Mouse (Mus musculus) forelimb bud, embryonic 11.5 days (tissue): ENCODE results near the gene Gm43064.
A peak's percentile ranks its signal among the peaks of the same experiment; 100 is the strongest.
"Not testable (repeated sequence)": the region's sequence is repeated elsewhere in the genome, so short reads cannot be mapped to it uniquely, and the experiment has no call there.

Source experiments
- DNase-seq: peaks from one replicate; pipeline ENCODE4 v3.0.0-alpha.2; 2012; ENCODE audit warnings: low read depth, low spot score

The Gm43064 gene

GRCm38 (mm10) chr3:103808891-103809798 lies at the start of gene Gm43064, which contains the start of the genes Dclre1b and Ap4b1:
Gene Gm43064, plus strand, starts transcription at chr3:103809573.
Gene Dclre1b, minus strand, starts transcription at chr3:103809444.
Gene Ap4b1, plus strand, starts transcription at chr3:103809520.
- DNase-seq: peak; percentile 92

GRCm38 (mm10) chr3:103766789-103767188 lies 42.6 kb upstream of the Gm43064 start:
- no peak for DNase-seq

DNA sequence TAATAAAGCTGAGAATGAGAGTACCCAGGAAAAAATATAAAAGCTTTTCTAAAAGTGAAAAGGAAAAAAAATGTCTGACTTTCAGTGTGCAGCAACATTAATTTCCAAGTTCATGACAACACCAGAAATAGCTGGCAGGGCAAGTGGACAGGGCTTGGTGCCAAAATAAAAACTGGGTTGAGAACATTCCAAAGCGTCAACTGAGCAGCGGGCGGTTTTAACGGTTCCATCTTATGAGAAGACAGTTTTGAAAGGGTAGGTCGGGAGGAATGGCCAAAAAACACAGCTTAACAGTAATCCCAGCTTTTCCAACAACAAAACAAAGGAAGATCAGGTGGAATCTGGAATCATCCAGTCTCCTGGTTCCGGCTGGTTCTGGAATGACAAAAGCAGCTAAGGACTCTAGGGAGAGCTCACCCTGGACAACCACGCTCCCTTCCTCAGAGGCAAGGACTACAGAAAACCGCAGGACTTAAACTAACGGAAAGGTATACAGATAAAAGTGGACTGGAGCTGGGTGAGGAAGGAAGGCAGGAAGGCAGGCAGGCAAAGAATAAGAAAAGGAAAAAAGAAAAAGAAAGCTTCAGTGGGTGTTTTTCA lies 37.7 kb upstream of the Gm43064 start:
- DNase-seq: no peak

- no peak for DNase-seq
Measured at GRCm38 (mm10) chr3:103772846-103773245, 36.5 kb upstream of the Gm43064 start.

DNA sequence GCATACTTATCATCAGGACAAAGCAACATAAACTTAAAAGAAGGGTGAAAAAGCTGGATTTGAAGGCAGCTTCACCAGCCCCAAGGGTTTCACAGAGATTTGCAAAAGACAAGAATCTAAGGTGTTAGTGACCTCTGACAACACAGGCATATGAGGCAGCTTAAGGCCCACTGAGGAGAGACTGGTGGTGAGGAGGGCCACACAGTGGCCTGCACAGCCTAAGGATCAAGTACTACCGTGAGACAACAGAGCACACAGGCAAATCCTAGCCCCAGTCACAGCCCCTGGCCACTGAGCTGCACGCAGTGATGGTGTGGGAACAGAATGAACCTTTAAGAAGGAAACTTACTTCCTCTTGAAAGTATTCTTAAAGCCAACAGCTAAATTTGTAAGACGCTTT lies 35.9 kb upstream of the Gm43064 start:
- no peak for DNase-seq

- no peak for DNase-seq
Measured at GRCm38 (mm10) chr3:103774009-103774408, 35.4 kb upstream of the Gm43064 start.

- DNase-seq: no peak
Measured at GRCm38 (mm10) chr3:103777940-103778339, 31.4 kb upstream of the Gm43064 start.

DNA sequence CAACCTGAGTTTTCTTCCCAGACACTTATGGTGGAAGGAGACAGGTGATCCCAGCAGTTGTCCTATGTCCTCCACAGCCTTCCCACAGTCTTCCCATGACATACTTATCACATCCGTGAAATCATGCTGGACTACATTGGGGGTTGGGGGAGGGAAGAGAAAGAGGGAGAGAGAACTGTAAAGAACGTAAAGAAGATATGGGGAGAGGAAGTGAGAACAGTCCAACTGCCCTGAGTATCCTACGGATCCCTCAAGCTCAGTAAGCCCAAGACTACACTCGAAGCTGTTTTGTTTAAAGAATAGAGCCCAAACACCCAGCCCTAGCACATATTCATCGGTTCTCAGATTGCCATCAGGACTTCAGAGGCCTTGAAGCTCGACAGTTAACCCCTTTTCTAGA lies 30.7 kb upstream of the Gm43064 start:
- DNase-seq: no peak

- no peak for DNase-seq
Measured at GRCm38 (mm10) chr3:103779183-103779582, 30.2 kb upstream of the Gm43064 start.

DNA sequence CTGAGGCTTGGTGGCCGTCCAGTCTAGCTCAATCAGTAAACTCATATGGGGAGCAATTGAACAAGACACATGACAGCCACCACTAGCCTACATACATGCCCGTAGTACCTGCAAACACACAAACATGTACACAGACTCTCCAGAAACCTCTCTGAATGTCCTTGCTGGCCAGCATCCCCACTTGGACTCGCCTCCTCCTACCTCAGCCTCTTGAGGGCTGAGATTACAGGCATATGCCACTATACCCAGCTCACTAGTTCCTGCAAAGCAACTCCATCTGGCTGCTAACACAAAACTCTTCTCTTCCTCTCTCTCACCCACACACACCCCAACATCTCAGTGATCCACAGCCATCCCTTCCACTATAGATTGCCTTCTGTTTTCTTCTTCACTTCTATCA lies 29.1 kb upstream of the Gm43064 start:
- DNase-seq: no peak

GRCm38 (mm10) chr3:103780777-103781176 lies 28.6 kb upstream of the Gm43064 start:
- no peak for DNase-seq

GRCm38 (mm10) chr3:103782844-103783609 lies 26.3 kb upstream of the Gm43064 start:
- DNase-seq: no peak

GRCm38 (mm10) chr3:103787225-103787624 lies 22.1 kb upstream of the Gm43064 start:
- DNase-seq: no peak

DNA sequence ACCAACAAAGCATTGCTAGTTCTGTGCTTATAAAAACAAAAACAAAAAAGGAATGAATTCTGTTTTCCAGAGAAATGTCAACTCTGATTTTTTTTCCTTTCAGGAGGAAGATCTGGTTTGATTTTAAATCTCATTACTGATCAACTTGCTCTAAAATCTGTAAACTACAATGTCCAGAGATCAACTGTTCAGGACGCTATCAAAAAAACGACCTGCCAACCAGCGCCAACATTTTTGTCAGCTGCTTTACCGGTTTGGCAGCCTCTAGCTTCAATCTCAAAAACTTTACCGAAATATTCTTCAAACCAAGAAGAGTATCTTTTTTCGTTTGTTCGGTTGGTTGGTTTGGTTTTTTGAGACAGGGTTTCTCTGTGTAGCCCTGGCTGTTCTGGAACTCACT lies 20.3 kb upstream of the Gm43064 start:
- no peak for DNase-seq

DNA sequence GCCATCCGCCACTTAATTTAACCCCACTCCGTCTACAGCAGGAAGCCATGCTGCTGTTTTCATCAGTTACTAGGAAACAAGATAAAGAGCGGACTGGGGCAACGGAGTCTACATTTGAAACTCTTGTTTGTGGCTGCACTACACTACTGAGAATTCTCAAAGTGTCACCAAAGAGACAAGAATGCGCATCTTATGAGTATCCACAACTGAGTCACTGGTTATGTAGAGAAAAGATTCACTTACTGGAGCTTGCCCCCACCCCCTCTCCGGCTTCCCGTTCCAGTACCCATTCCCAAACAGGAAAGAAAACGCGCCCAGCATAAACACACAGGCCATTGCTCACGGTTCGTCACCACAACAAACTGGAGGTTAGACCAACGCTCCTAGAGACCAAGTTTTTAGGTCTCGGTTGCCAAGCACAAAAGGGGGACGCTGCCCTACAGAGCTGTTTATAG lies 19.5 kb upstream of the Gm43064 start:
- peak; percentile 40 for DNase-seq

DNA sequence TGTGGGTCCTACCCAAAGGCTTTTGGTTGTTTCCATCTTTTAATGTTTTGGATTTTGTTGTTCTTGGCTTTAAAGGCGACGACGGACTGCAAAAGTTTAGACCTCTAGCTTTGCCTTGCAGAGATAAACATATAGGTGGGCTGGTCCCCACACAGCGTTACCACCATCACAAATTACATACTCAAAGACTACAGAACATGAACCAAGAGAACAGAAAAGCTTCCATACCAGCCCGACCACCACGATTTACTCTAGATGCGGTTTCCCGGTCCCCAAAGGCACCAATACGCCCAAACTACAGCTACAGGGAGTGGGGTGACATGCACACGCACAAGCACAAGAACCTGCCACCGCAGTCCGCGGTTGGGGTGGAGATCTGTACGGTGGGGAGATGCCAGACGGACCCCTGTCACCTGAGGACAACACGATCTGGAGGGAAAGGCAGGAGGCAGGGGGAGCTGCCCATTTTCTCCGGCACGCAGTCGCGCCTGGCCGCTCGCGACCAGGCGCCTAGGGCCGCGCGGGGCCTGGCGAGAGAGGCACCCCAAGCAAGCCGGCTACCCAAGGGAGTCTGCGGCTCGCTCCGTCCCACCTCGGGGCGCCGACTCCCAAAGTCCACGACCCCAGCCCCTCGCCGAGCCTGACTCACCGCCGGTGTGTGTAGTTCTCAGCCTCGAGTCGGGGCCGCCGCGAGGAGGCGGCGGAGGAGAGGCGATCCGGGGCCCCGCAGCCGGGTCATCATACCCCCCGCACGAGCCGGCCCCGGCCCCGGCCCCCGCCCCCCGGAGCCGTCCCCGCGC lies 18.8 kb upstream of the Gm43064 start:
- peak; percentile 12 for DNase-seq

DNA sequence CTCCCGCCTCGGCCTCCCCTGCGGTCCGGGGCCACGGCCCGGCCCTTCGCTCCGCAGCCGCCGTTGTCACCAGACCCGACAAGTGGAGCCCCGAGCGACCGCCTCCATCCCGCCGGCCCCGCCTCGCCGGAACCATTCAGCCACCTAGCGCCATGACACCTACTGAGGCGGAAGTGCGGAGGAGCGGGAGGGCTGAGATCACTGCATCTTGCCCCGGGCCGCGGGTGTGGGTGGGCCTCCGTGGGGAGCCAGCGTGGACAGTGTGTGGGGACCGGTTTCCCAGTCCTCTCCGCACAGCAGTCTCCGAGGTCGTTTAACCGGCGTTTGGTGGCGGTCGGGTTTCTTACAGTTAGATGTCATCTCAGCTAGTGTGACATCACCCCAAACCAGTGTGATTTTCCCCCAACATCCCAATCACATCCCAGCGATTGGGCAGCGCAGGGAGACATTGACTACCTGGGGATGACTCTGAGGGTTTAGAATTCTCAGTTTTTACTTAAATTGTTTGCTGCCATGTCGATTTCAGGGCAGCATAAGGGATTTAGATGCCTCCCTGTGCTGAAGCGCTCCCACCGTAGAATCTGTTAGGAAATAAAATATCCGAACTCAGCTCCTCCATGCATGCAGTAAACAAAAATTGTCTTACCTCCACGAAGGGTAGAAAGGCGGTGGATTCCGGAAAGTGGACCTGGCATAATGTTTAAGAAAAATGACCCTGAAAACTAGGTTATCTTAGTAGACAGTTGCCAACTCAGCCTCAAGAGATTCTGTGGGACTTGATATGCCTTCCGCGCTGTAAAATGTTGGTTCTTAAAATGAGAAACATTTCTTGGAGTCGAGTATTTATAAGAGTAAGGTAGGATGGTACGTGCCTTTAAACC lies 17.9 kb upstream of the Gm43064 start, which contains the start of gene Hipk1:
TSS of gene Hipk1 (minus strand) at position 334 of the 881 bp plus-strand sequence.
- DNase-seq: peak; percentile 82

GRCm38 (mm10) chr3:103792111-103792406 lies 17.3 kb upstream of the Gm43064 start:
- not testable (repeated sequence) for DNase-seq

DNA sequence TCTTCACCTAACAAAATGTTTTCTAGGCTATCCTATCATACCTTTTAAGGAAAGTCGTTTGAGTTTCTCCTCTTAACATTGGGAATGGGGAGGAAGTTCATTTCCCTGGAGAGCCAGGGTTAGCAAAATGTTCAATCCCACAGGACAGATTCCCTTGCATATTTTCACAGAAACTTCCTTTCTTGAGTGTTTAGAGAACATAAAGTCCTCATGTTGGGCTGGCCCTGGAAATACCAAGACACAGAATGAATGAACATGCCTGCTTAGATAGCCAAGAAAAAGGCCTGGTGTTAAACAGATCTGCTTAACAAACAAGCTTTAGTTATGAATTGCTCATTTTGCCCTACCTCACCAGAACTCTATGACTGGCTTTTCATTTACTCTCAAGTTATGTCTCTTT lies 16.8 kb upstream of the Gm43064 start:
- DNase-seq: no peak

GRCm38 (mm10) chr3:103796389-103796788 lies 13.0 kb upstream of the Gm43064 start:
- DNase-seq: no peak
